Mouse (Mus musculus) intestine, postnatal 0 days (tissue): ENCODE measurements around the gene Thap11. TPM values are rescaled to one million over a fixed set of nuclear protein-coding genes. Genes with fewer than 3 reads are reported as not detected.

Experiments
- ATAC-seq: fragments of 200-750 bp; cut with Nextera tagmentation; 2 replicates; pipeline ENCODE4 v1.8.0; 2017; ENCODE audit warnings: mild to moderate bottlenecking, moderate TSS enrichment, moderate library complexity
- H3K27ac ChIP-seq: fragments of 300-500 bp; sonication (generic); 2 replicates; pipeline ENCODE4 v1.5.1; 2014; ENCODE audit warnings: mild to moderate bottlenecking, low read depth, low read length, moderate library complexity
- H3K27me3 ChIP-seq: fragments of 300-500 bp; sonication (generic); replicated peaks from 2 replicates; pipeline ENCODE4 v1.6.1; 2014; ENCODE audit warnings: low read length, mixed read lengths; ENCODE audit not compliant: control insufficient read depth, insufficient read depth
- H3K36me3 ChIP-seq: fragments of 300-500 bp; sonication (generic); 2 replicates; pipeline ENCODE4 v1.6.1; 2014; ENCODE audit warnings: mild to moderate bottlenecking, moderate library complexity; ENCODE audit not compliant: control insufficient read depth, insufficient read depth
- H3K4me1 ChIP-seq: fragments of 300-500 bp; sonication (generic); replicated peaks from 2 replicates; pipeline ENCODE4 v1.6.1; 2014; ENCODE audit warnings: antibody characterized with exemption, low read length, mixed read lengths; ENCODE audit not compliant: control insufficient read depth, insufficient read depth
- H3K4me2 ChIP-seq: fragments of 300-500 bp; sonication (generic); replicated peaks from 2 replicates; pipeline ENCODE4 v1.6.1; 2014; ENCODE audit warnings: low read depth, mild to moderate bottlenecking, moderate library complexity
- H3K4me3 ChIP-seq: fragments of 300-500 bp; sonication (generic); 2 replicates; pipeline ENCODE4 v1.5.1; 2014; ENCODE audit warnings: low read depth, low read length
- H3K9ac ChIP-seq: fragments of 300-500 bp; sonication (generic); 2 replicates; pipeline ENCODE4 v1.6.1; 2014; ENCODE audit warnings: mild to moderate bottlenecking, low read depth, low read length
- H3K9me3 ChIP-seq: fragments of 300-500 bp; sonication (generic); 2 replicates; pipeline ENCODE4 v1.6.1; 2016; ENCODE audit warnings: mixed run types; ENCODE audit not compliant: control insufficient read depth
- CTCF ChIP-seq: sonication (generic); IDR thresholded peaks from 2 replicates; pipeline ENCODE4 v1.5.1; 2016; ENCODE audit warnings: low read depth, mild to moderate bottlenecking, control low read depth, antibody characterized with exemption, moderate library complexity
- WGBS: fragments of 180-500 bp; shearing (Covaris S2); extraction: QIAGEN DNeasy Blood & Tissue Kit; methylation state at CpG from one replicate; pipeline ENCODE4 v1.1.7; 2014; 5-methylcytosine and 5-hydroxymethylcytosine counted together
- polyA plus RNA-seq: library from polyadenylated mRNA; unstranded; fragments of >200 nt; fragmentation: Nextera tagmentation; extraction: Ambion mirVana; gene quantifications from 2 replicates; pipeline ENCODE4 v1.2.1, GENCODE M21; 2015

Gene Thap11
- polyA plus RNA-seq, 1 experiment from 2014 or later: 28.3 TPM

GRCm38 (mm10) chr8:105900941-105901616, 46.1 kb downstream of the Thap11 start:
- Histone ChIP-seq H3K27ac (peak overlapping the region; percentile 93), H3K9me3 (no peaks in the 10 kb centered on the region), H3K4me1 (no peaks in the 10 kb centered on the region), H3K27me3 (no peaks in the 10 kb centered on the region), H3K9ac (peak overlapping the region; percentile 98), H3K4me2 (peak overlapping the region; percentile 84), H3K4me3 (peak overlapping the region; percentile 98), H3K36me3 (no peaks in the 10 kb centered on the region)
- no peak for TF ChIP-seq CTCF
- no peak for ATAC-seq
- 23% methylated on average over 16 of the region's 16 CpGs for WGBS

Other genes with a start within 250 kb of the Thap11 start
- gene Ripor1, start 249.9 kb upstream of the Thap11 start, polyA plus RNA-seq: 10.2 and 10.3 TPM in 2 replicates
- 42.2 and 44.7 TPM in 2 replicates for gene Ctcf, start 218.6 kb upstream of the Thap11 start, polyA plus RNA-seq
- gene Agrp, start 217.7 kb upstream of the Thap11 start, polyA plus RNA-seq: 0.43 and 1.1 TPM in 2 replicates
- 0.73 and 0.77 TPM in 2 replicates for gene Carmil2, start 168.9 kb upstream of the Thap11 start, polyA plus RNA-seq
- gene Acd, start 154.0 kb upstream of the Thap11 start, polyA plus RNA-seq: 35.4 and 35.5 TPM in 2 replicates
- 8.8 and 9.7 TPM in 2 replicates for gene Pard6a, start 154.0 kb upstream of the Thap11 start, polyA plus RNA-seq
- gene 4933405L10Rik, start 147.5 kb upstream of the Thap11 start, polyA plus RNA-seq: not detected in 2 replicates
- gene Enkd1, start 146.9 kb upstream of the Thap11 start, polyA plus RNA-seq: 3.8 and 3.9 TPM in 2 replicates
- 4.0 and 4.4 TPM in 2 replicates for gene Gfod2, start 96.5 kb upstream of the Thap11 start, polyA plus RNA-seq
- gene Ranbp10, start 27.8 kb upstream of the Thap11 start, polyA plus RNA-seq: 4.1 and 4.6 TPM in 2 replicates
- not detected in 2 replicates for gene Tsnaxip1, start 27.4 kb upstream of the Thap11 start, polyA plus RNA-seq
- 8.5 and 9.3 TPM in 2 replicates for gene Cenpt, start 1.9 kb upstream of the Thap11 start, polyA plus RNA-seq
- gene Nutf2, start 5.4 kb downstream of the Thap11 start, polyA plus RNA-seq: 87.7 and 97.3 TPM in 2 replicates
- 9.8 and 11.5 TPM in 2 replicates for gene Edc4, start 25.7 kb downstream of the Thap11 start, polyA plus RNA-seq
- gene Nrn1l, start 38.4 kb downstream of the Thap11 start, polyA plus RNA-seq: 0.35 TPM in 1 of 2 replicates, not detected in the other
- 11.0 and 12.5 TPM in 2 replicates for gene Pskh1, start 45.3 kb downstream of the Thap11 start, polyA plus RNA-seq
- 0.63 and 1.4 TPM in 2 replicates for gene Ctrl, start 78.7 kb downstream of the Thap11 start, polyA plus RNA-seq
- 186 and 204 TPM in 2 replicates for gene Psmb10, start 83.3 kb downstream of the Thap11 start, polyA plus RNA-seq
- gene Lcat, start 88.2 kb downstream of the Thap11 start, polyA plus RNA-seq: 0.20 and 0.37 TPM in 2 replicates
- gene Slc12a4, start 111.0 kb downstream of the Thap11 start, polyA plus RNA-seq: 6.8 and 8.0 TPM in 2 replicates
- not detected in 2 replicates for gene Dpep3, start 124.3 kb downstream of the Thap11 start, polyA plus RNA-seq
- 7.6 and 8.3 TPM in 2 replicates for gene Dus2, start 136.2 kb downstream of the Thap11 start, polyA plus RNA-seq
- gene Dpep2nb, start 150.8 kb downstream of the Thap11 start, polyA plus RNA-seq: not detected in 2 replicates
- gene Ddx28, start 156.8 kb downstream of the Thap11 start, polyA plus RNA-seq: 7.5 and 8.5 TPM in 2 replicates
- 3.1 and 4.1 TPM in 2 replicates for gene Nfatc3, start 203.7 kb downstream of the Thap11 start, polyA plus RNA-seq